Mouse (Mus musculus) forebrain, embryonic 15.5 days (tissue): ENCODE results near the gene Polr3a. TPM values are rescaled to one million over a fixed set of nuclear protein-coding genes. Genes with fewer than 3 reads are reported as not detected.

Experiments
- ATAC-seq: fragments of 200-750 bp; cut with Nextera tagmentation; replicated peaks from 2 replicates; pipeline ENCODE4 v1.8.0; 2017; ENCODE audit warnings: mild to moderate bottlenecking, moderate TSS enrichment, moderate library complexity
- H3K27ac ChIP-seq: fragments of 300-500 bp; sonication (generic); replicated peaks from 2 replicates; pipeline ENCODE4 v1.5.1; 2015; ENCODE audit warnings: mild to moderate bottlenecking, inconsistent platforms
- H3K27me3 ChIP-seq: fragments of 300-500 bp; sonication (generic); 2 replicates; pipeline ENCODE4 v1.6.1; 2015; ENCODE audit warnings: inconsistent platforms
- H3K36me3 ChIP-seq: fragments of 300-500 bp; sonication (generic); 2 replicates; pipeline ENCODE4 v1.6.1; 2015; ENCODE audit warnings: mild to moderate bottlenecking, inconsistent platforms
- H3K4me1 ChIP-seq: fragments of 300-500 bp; sonication (generic); 2 replicates; pipeline ENCODE4 v1.6.1; 2015; ENCODE audit warnings: inconsistent platforms
- H3K4me2 ChIP-seq: fragments of 300-500 bp; sonication (generic); replicated peaks from 2 replicates; pipeline ENCODE4 v1.6.1; 2015; ENCODE audit warnings: mild to moderate bottlenecking, inconsistent platforms
- H3K4me3 ChIP-seq: fragments of 300-500 bp; sonication (generic); 2 replicates; pipeline ENCODE4 v1.5.1; 2015; ENCODE audit warnings: mild to moderate bottlenecking, inconsistent platforms
- H3K9ac ChIP-seq: fragments of 300-500 bp; sonication (generic); replicated peaks from 2 replicates; pipeline ENCODE4 v1.6.1; 2015; ENCODE audit warnings: mild to moderate bottlenecking, inconsistent platforms
- H3K9me3 ChIP-seq: fragments of 300-500 bp; sonication (generic); 2 replicates; pipeline ENCODE4 v1.6.1; 2016; ENCODE audit warnings: inconsistent platforms
- WGBS: fragments of 180-500 bp; shearing (Covaris S2); methylation state at CpG from one replicate; pipeline ENCODE4 v1.1.7; 2015; ENCODE audit warnings: mixed read lengths; 5-methylcytosine and 5-hydroxymethylcytosine counted together
- polyA plus RNA-seq: library from polyadenylated mRNA; unstranded; fragments of >200 nt; fragmentation: Nextera tagmentation; extraction: Ambion mirVana; gene quantifications from 2 replicates; pipeline ENCODE4 v1.2.1, GENCODE M21; 2015

Polr3a gene
- polyA plus RNA-seq, 1 experiment from 2014 or later = 20.5 TPM

DNA sequence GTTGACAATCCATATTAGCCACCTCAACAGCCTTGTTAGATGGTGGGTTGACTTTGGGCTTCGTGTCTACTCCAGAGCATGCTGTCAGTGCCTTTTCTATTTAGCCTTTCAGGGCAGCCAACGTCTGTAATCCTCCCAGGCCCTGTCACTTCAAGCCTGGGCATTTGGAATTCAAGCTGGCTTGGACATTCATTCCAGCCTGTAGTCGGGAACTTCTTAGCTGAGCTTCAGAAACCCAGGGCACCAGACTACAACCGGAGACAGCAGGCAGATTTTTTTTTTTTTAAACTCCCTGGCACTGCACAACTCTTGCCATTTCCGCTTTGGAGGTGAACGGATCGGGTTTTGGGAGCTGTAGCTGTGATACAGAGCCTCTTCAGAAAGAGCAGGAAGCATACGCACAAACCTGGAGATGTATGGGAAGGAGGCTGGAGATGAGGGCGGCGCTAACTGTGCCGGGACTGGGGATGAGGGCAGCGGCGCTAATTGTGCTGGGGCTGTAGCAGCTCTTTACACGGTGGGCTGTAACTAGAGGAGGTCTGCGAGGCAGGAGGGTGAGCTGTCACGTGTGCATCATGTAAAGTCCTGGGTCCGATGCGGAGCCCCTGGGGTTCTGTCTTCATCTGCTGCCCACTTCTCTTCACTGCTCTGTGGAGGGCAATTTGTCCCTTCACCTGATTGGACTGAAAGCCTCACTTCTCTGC, 21.4 kb upstream of the Polr3a start:
- Histone ChIP-seq H3K27me3 (no peaks in the 10 kb centered on the region), H3K36me3 (no peaks in the 10 kb centered on the region), H3K27ac (no peak overlapping the region), H3K4me2 (peak overlapping the region; percentile 30), H3K9ac (no peak overlapping the region; the same call in 1 of the 2 replicates), H3K9me3 (no peaks in the 10 kb centered on the region), H3K4me1 (peaks cover 30% of the 10 kb centered on the region), H3K4me3 (no peak overlapping the region)
- ATAC-seq = peak; percentile 15; the same call in 1 of the 2 replicates
- WGBS = 8% methylated on average over 18 of the region's 18 CpGs

DNA sequence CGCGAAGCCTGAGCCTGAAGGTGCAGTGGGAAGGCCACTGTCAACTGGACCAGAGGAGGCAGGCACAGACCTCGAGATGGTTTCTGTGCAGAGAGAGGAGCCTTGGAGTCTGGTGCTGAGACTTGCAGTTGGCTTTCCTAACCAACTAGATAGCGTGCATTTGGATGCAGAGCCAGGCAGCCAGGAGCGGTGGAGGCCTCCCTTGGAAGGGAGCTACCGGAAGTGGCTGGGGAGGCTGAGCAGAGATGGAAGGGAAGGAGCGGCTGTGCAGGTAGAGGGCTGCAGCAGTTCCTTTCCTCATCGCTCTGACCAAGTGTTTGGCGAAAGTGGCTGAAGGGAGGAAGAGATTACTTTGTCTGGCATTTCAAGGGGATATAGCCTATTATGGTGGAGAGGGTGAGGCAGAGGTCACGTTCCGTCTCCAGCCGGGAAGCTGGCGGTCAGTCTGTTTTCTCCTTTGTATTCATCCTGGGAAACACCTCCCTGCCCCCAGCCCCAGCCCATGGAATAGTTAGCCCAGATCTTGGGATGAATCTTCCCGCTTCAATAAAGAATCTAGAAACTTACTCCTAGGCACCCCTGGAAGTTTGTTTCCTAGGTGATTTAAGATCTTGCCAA, 20.7 kb upstream of the Polr3a start:
- Histone ChIP-seq H3K9ac (no peak overlapping the region), H3K27me3 (no peaks in the 10 kb centered on the region), H3K4me3 (no peak overlapping the region), H3K9me3 (no peaks in the 10 kb centered on the region), H3K36me3 (no peaks in the 10 kb centered on the region), H3K4me2 (no peak overlapping the region), H3K4me1 (peaks cover 24% of the 10 kb centered on the region), H3K27ac (no peak overlapping the region)
- WGBS = 32% methylated on average over 14 of the region's 14 CpGs
- no peak for ATAC-seq

DNA sequence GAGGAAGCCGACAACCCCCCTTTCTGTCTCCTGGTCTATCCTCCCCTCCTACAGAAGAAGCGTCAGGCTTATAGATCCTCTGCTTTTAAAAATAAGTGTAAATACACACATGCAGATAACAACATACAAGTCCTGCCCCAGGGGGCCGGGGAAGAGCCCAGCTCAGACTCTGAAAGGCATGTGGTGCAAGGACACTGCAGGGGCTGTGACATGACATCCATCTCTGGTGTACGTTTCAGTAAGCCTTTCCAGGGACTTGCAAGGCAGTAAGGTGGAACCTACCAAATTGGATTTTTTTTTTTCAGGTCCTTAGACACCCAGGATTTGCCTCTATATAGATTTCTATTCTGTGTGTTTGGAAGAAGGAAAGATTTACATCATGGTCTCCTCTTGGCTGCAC, 14.4 kb upstream of the Polr3a start:
- H3K27me3 ChIP-seq = no peaks in the 10 kb centered on the region
- H3K4me1 ChIP-seq = peaks cover 18% of the 10 kb centered on the region
- H3K36me3 ChIP-seq = peaks cover 23% of the 10 kb centered on the region
- H3K27ac ChIP-seq = peak overlapping the region; percentile 89
- ATAC-seq = no peak
- WGBS = 26% methylated on average over 4 of the region's 4 CpGs
- H3K9me3 ChIP-seq = no peaks in the 10 kb centered on the region
- peak overlapping the region; percentile 32 for H3K9ac ChIP-seq
- no peak overlapping the region for H3K4me3 ChIP-seq
- no peak overlapping the region for H3K4me2 ChIP-seq

DNA sequence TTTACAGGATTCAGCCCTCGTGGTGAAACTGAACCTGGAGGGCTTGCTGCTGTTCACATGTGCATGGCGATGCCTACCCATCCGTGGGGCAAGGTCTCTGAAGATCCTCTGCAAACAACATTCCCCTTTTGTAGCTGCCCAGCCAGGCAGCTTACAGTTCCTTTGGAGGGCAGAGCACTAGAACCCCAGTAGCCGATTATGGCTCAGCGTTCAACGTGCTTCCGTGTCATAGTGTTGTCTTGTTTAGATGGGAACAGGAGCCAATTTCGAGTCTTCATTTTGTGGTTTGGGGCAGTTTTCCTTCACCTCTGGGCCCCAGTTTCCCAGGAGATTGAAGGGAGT, 14.0 kb upstream of the Polr3a start:
- peak; percentile 64; the same call in 1 of the 2 replicates for ATAC-seq

DNA sequence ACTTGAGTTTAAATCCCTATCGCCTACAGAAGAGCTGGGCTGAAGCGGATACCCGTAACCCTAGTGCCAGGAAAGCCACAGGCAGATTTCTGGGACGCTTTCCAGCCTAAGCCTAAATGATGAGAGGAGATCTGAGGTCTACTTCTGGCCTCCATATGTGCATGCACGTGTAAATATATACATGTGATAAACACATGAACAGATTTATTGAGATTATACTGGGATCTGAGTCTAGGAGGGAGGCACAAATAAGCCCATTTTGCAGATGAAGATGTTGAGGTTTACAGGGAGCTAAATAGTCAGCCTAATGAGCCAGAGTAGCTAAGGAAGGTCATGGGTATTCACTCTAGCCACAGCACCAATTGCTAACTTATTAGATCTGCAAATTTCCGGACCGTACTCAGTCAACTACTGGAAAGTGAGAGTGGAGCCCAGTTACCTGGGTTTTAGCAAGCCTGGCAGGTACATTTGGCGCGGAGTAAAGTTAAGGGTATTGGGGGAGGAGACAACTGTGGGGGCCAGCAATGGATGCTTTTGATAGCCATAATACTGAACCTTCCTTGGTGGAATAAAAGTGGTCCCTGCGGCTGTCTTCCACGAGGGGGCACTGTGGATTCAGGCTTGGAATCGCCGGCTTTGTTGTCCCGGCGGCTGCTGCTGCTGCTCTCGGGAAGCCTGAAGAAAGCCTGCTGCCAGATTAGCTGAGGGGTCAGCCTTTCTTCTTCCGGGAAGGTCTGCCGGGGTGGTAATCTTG, 13.4 kb upstream of the Polr3a start:
- WGBS = 11% methylated on average over 18 of the region's 18 CpGs
- peaks cover 32% of the 10 kb centered on the region for H3K36me3 ChIP-seq

More for the DNA sequence above, 14.0 kb upstream of the Polr3a start:
- Histone ChIP-seq H3K9ac (peak overlapping the region; percentile 32), H3K36me3 (peaks cover 28% of the 10 kb centered on the region), H3K9me3 (no peaks in the 10 kb centered on the region), H3K27ac (peak overlapping the region; percentile 89), H3K4me1 (peaks cover 18% of the 10 kb centered on the region), H3K27me3 (no peaks in the 10 kb centered on the region), H3K4me2 (peak overlapping the region; percentile 32), H3K4me3 (no peak overlapping the region)
- 3% methylated on average over 8 of the region's 8 CpGs for WGBS

DNA sequence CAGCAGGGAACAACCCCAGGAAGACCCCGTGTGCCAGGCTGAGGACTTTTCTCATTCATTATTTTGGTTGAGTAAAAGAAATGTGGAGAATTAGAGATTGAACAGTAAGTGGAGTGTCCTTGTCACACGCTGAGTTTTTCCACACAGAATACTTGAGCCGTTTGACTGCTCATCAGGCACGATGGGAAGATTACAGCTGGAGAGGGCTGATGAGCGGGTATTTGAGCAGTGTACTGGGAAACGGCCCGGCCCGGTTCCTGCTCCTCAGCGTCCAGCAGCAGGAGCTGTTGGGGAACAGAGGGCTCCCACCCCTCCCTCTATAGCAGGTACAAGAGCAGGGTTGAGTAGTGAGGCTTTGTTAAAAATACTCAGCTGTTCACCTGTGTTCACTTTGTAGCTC, 12.6 kb upstream of the Polr3a start:
- no peak overlapping the region for H3K4me3 ChIP-seq
- no peak overlapping the region for H3K4me2 ChIP-seq
- no peaks in the 10 kb centered on the region for H3K27me3 ChIP-seq
- peaks cover 24% of the 10 kb centered on the region for H3K4me1 ChIP-seq
- H3K27ac ChIP-seq = peak overlapping the region; percentile 89
- WGBS = 26% methylated on average over 9 of the region's 9 CpGs
- no peaks in the 10 kb centered on the region for H3K9me3 ChIP-seq
- ATAC-seq = no peak
- H3K9ac ChIP-seq = no peak overlapping the region
- peaks cover 39% of the 10 kb centered on the region for H3K36me3 ChIP-seq

More for the DNA sequence above, 13.4 kb upstream of the Polr3a start:
- Histone ChIP-seq H3K27me3 (no peaks in the 10 kb centered on the region), H3K9me3 (no peaks in the 10 kb centered on the region), H3K4me3 (no peak overlapping the region), H3K27ac (peak overlapping the region; percentile 89), H3K9ac (peak overlapping the region; percentile 32), H3K4me1 (peaks cover 18% of the 10 kb centered on the region), H3K4me2 (peak overlapping the region; percentile 32)
- peak; percentile 72 for ATAC-seq

DNA sequence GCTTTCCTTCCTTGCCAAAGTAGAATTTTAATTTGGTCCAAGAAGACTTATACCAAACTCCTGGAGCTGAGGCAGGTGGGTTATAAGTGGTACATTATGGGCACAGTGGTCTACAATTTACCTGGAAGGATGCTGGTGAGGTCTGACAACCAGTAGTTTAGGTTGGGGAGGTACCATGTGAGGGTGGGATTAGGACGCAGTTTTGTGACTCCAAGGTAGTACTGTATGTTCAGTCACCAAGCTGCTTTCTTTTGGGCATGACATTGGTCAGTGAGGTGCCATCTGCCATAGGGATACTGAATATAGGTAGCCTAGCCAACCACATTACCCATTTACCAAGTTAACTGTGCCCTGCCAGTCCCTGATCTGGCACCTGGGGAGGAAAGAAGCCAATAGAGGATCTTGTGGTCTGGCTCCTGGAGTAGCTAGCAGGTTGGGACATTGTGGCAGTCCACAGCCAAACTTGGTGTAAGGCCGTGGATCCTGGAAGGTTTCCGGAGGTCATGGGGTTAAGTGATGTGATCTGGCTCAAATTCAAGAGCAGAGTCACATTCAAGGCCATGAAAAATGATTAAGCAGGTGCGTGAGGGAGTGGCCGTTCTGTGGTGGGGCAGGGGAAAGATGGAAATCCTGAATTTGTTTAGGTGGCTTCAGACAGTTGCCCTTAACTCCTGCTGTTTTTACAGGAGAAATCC, 11.8 kb upstream of the Polr3a start:
- no peak for ATAC-seq
- 70% methylated on average over 5 of the region's 5 CpGs for WGBS
- Histone ChIP-seq H3K4me2 (no peak overlapping the region), H3K36me3 (peaks cover 46% of the 10 kb centered on the region), H3K27ac (peak overlapping the region; percentile 89; the same call in 1 of the 2 replicates), H3K27me3 (no peaks in the 10 kb centered on the region), H3K9ac (no peak overlapping the region), H3K4me3 (no peak overlapping the region), H3K4me1 (peaks cover 31% of the 10 kb centered on the region), H3K9me3 (no peaks in the 10 kb centered on the region)

DNA sequence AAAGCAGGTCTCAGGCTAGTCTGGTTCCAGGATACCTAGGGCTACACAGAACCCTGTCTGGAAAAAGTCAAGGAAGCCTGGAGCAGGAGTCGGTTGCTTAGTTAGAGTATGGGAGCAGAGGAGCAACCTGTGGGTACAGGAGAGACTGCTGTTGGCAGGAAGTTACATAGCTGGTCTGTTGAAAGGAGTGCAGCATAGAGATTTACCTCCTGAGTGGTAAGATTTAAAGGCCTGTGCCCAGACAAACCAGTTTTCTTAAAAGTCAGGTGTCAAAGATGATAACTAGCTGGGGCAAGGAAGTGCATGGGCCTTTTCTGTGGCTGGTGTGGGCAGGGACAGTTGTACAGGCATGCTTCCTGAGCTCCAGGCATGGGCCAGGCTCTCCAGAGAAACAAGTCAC, 10.6 kb upstream of the Polr3a start:
- Histone ChIP-seq H3K27ac (no peak overlapping the region), H3K4me1 (peaks cover 44% of the 10 kb centered on the region), H3K4me2 (no peak overlapping the region), H3K9ac (no peak overlapping the region), H3K4me3 (no peak overlapping the region), H3K36me3 (peaks cover 56% of the 10 kb centered on the region), H3K9me3 (no peaks in the 10 kb centered on the region), H3K27me3 (no peaks in the 10 kb centered on the region)
- 93% methylated on average over 1 of the region's 1 CpGs for WGBS
- ATAC-seq = no peak

DNA sequence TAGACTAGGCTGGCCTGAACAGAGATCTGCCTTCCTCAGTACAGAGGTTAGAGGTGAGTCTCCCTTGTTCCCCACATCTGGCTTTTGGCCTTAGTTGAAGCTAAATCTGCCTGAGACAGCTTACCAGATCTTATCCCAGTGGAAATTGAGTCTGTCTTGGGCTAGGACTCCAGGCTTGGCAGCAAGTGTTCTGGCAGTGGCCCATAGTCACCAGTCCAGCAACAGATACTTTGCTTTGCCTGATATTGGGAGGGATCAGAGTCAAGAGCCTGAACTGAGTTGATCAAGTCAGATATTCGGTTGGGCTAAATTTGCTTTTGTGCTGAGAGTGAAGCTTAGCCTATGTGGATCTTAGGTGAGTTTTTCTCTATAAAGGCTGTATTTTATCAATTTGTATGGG, 9.6 kb upstream of the Polr3a start:
- Histone ChIP-seq H3K27ac (no peak overlapping the region), H3K4me3 (no peak overlapping the region), H3K9me3 (no peaks in the 10 kb centered on the region), H3K9ac (no peak overlapping the region), H3K4me2 (no peak overlapping the region), H3K27me3 (no peaks in the 10 kb centered on the region), H3K36me3 (peaks cover 61% of the 10 kb centered on the region), H3K4me1 (peaks cover 53% of the 10 kb centered on the region)
- 82% methylated on average over 1 of the region's 1 CpGs for WGBS
- no peak for ATAC-seq

DNA sequence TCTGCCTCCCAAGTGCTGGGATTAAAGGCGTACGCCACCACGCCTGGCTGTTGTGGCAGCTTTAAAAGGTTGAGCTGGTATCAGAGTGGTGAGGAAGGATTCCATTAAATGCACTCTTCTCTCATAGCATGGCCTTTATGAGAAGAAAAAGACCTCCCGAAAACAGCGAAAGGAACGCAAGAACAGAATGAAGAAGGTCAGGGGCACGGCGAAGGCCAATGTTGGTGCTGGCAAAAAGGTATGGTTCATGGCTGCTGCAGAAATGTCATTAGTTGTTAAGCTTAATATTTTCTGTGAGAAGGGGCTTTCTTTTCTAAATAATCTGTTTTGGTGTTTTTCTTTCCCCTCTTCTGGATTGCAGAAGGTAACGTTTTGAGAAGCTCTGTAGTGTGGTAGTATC, 6.4 kb upstream of the Polr3a start:
- H3K36me3 ChIP-seq = peaks cover 57% of the 10 kb centered on the region
- H3K4me3 ChIP-seq = no peak overlapping the region
- no peak for ATAC-seq
- WGBS = 81% methylated on average over 9 of the region's 9 CpGs
- no peaks in the 10 kb centered on the region for H3K9me3 ChIP-seq
- no peak overlapping the region for H3K4me2 ChIP-seq
- H3K4me1 ChIP-seq = peaks cover 42% of the 10 kb centered on the region
- H3K27me3 ChIP-seq = no peaks in the 10 kb centered on the region
- no peak overlapping the region for H3K9ac ChIP-seq
- no peak overlapping the region for H3K27ac ChIP-seq

DNA sequence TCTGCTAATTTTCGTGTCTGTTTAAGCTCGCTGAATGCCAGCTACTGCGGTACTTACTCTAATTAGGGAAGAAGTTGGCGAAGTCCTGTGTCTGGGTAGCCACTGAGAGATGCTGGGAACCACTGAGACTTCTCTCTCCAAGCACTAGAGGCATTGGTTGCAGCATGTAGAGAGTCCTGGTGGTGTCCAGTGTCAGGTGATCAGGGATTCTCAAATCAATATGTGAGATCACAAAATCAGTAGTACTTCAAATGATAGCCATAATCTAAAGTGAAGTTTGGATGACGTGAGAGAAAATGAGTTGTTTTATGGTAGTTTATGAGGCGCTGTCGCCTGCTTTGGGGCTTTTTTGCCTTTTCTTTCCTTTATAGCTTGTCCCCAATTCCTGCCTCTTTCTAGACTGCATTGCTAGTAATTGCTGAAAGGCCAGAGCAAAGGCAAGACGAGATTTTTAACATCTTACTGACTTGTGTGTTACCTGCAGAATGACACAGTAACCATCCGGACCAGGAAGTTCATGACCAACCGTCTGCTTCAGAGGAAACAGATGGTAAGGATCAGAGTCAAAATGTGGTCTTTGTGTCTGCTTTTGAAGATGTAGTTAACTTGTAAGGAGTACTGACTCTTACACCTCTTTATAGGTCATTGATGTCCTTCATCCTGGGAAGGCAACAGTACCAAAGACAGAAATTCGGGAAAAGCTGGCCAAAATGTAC, 4.6 kb upstream of the Polr3a start:
- Histone ChIP-seq H3K9me3 (no peaks in the 10 kb centered on the region), H3K36me3 (peaks cover 39% of the 10 kb centered on the region), H3K9ac (peak overlapping the region; percentile 77), H3K27ac (peak overlapping the region; percentile 84), H3K4me3 (peak overlapping the region; percentile 74), H3K27me3 (no peaks in the 10 kb centered on the region), H3K4me1 (peaks cover 42% of the 10 kb centered on the region), H3K4me2 (peak overlapping the region; percentile 74)
- ATAC-seq = no peak
- 4% methylated on average over 11 of the region's 11 CpGs for whole genome bisulfite sequencing
